Mouse (Mus musculus): Measurements from ENCODE around the gene Pex5l.
A peak's percentile ranks its signal among the peaks of the same experiment; 100 is the strongest.

Pex5l gene

GRCm38 (mm10) chr3:33142901-33143461 lies at the start of gene Pex5l:
TSS of gene Pex5l (minus strand) at chr3:33143247.
- DNase-seq (ENCODE audit: extremely low spot score): peak; percentile 69

DNA sequence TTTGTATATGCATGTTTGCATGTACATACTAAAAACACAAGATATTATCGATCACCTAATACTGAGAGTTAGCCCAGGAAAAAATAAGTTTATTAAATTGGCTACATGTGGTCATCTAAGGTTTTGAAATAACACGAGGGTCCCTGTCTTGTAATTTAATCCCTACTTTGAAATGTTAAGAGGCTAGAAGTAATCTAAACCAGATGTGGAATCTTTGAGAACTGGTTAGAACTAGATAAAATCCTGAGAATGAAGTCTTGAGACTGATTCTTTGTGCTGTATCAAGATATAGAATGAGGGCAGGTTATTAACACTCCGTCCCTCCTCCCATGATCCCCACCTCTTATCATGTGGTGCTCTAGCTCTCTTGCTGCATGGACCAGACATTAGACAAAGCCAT lies 22.1 kb upstream of the Pex5l start:
- no peak for DNase-seq (ENCODE audit: extremely low spot score)

DNA sequence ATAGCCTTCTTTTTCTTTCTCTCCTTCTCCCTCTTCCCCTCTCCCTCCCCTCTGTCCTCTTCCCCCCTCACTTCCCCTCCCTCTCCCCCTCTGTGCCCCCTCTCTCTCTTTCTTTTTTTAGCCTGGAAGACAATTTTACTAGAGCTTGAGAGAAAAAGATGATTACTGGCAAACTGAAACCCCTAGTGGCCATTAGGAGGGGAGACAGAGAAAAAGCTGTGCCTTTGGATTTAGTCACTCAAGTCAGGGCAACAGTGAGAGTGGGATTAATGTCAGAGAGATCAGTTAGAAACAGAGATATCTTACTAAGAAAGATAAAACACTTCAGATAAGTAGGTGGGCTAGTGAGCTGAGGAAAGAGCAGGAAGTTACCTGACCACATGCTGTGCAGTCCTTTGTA lies 20.8 kb upstream of the Pex5l start:
- DNase-seq (ENCODE audit: extremely low spot score): no peak

GRCm38 (mm10) chr3:33143592-33143991 lies 545 bp upstream of the Pex5l start:
- no peak for DNase-seq (ENCODE audit: extremely low spot score)

- DNase-seq (ENCODE audit: extremely low spot score): no peak
Observed at GRCm38 (mm10) chr3:33142398-33142797, 649 bp downstream of the Pex5l start.

- no peak for DNase-seq (ENCODE audit: extremely low spot score)
Observed at GRCm38 (mm10) chr3:33129944-33130343, 13.1 kb downstream of the Pex5l start.

- DNase-seq (ENCODE audit: extremely low spot score): no peak
Observed at GRCm38 (mm10) chr3:33124796-33125195, 18.3 kb downstream of the Pex5l start.

DNA sequence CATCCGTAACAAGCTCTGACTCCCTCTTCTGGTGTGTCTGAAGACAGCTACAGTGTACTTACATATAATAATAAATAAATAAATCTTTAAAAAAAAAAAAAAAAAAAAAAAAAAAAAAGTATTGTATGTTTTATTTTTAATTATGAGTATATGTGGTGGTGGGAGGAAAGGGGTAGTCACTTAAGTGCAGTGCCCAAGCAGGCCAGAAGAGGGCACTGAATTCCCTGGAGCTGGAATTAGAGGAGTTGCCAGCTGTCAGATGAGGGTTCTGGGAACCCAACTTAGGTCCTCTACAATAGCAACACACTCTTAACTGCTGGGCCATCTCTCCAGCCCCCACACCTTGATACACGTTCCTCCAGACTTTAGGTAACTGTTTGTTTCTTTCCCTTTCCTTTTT lies 37.3 kb downstream of the Pex5l start:
- DNase-seq (ENCODE audit: extremely low spot score): no peak

GRCm38 (mm10) chr3:33103501-33103900 lies 39.5 kb downstream of the Pex5l start:
- DNase-seq (ENCODE audit: extremely low spot score): no peak

GRCm38 (mm10) chr3:33098550-33099295 lies 44.3 kb downstream of the Pex5l start:
- no peak for DNase-seq (ENCODE audit: extremely low spot score)

DNA sequence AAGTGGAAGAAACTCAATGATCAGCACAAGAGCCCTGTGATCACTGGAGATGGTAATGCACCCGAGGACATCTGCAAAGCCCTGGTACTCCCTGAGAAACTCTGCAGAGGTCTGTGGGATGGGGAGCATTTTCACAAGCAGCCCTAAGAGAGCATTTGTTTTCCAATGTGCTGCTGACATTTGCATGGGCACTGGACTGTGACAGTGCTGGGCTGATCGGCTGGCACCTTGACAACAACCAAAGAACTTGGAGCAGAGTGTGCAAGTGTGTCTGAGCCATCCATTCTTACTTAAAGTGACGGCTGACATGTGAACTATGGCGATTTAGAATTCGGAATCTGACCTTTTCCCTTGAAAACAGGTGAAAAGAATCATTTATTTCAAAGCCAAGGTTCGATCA lies 49.4 kb downstream of the Pex5l start:
- DNase-seq (ENCODE audit: extremely low spot score): peak; percentile 5

DNA sequence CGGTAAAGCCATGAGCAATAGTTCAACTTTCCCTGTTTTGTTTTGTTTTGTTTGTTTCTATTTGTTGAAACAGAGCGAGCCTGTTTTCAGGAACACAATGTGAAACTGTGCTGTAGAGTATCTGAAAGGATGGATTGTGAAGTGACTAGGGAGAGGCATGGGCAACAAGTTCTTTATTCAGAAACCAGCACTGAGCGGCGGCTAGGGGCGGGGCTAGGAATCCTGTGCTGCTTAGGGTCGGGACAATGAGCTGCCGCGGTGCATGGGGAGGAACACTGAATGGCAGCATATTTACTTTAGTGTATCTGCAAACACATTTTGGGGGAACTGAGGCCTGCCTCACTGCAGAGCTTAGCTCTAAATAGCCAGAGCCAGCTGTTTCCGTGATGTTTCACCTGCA lies 53.0 kb downstream of the Pex5l start:
- DNase-seq (ENCODE audit: extremely low spot score): peak; percentile 39

DNA sequence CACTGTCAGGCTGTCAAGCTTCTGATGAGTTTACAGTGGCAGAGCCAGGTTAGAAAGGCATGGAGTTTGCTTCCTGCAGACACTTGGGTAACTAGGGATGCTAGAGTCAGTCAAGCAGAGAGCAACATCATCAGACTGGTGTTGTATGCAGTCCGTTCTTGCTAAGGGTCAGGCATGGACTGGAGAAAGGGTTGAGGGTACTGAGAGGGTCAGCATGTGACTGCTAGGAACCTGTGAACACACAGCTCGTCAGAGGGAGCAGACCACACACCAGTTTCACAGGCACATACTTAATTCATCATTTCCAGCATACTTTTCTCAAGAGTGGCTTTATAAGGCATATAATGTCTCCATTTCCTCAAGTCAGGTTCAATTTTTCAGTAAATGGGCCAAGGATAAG lies 53.6 kb downstream of the Pex5l start:
- no peak for DNase-seq (ENCODE audit: extremely low spot score)

GRCm38 (mm10) chr3:33088276-33088675 lies 54.8 kb downstream of the Pex5l start:
- no peak for DNase-seq (ENCODE audit: extremely low spot score)

- no peak for DNase-seq (ENCODE audit: extremely low spot score)
Observed at GRCm38 (mm10) chr3:33082806-33083338, 60.2 kb downstream of the Pex5l start.

DNA sequence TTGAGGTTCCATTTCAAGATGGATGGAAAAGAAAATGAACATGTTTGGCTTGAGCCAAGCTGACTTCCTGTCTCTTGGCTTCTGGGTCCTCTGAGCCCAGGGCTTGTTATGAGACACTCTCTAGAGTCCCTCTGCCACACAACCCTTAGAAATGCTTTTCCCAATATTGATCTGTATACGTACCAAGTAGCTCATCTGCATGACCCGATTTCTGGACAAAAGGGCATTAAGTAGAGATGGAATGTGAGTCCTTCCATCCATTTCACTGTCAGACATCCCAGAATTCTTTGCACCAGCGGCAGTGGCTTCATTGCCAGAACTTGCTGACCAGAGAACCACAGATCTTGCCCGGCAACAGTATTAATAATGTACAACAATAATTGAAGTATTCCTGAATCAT lies 61.3 kb downstream of the Pex5l start:
- DNase-seq (ENCODE audit: extremely low spot score): no peak

GRCm38 (mm10) chr3:33079658-33080057 lies 63.4 kb downstream of the Pex5l start:
- no peak for DNase-seq (ENCODE audit: extremely low spot score)

- DNase-seq (ENCODE audit: extremely low spot score): no peak
Observed at GRCm38 (mm10) chr3:33079171-33079570, 63.9 kb downstream of the Pex5l start.

DNA sequence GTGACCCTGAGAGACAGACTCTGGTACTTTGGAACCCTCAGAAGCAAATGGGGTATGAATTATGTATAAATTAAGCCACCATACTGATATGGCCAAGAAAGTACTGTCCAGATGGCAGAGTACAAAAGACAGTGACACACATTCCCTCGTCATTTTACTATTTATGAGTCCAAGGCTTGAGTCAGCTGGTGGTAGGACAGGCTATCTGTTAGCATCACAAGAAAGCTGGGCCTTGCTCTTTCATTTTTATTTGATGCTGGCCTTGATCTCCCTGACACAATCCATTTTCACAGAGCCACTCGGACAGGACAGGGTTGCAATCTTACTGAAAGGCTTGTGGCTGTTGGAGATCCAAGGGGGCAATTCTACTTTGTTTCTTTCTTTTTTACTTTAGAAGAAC lies 67.4 kb downstream of the Pex5l start:
- no peak for DNase-seq (ENCODE audit: extremely low spot score)

- no peak for DNase-seq (ENCODE audit: extremely low spot score)
Observed at GRCm38 (mm10) chr3:33074266-33074981, 68.6 kb downstream of the Pex5l start.

GRCm38 (mm10) chr3:33073905-33074265 lies 69.2 kb downstream of the Pex5l start:
- DNase-seq (ENCODE audit: extremely low spot score): no peak

DNA sequence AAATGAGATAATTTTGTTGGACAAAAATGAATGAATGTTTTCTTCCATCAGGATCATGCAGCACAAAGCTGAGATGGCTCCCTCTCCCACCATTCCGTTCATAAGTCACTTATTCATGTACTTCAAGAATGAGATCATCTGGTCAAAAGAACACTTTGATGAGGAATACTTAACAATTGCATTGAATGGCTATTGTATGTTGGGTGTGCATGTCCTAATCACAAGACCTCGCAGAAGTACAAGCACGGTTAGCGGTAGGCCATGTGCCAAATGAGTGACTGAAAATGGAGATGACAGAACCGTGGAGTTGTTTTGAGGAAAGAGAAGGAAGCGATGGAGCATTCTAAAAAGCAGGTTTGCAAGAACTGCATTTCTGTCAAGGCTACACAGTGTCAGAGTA lies 72.3 kb downstream of the Pex5l start:
- DNase-seq (ENCODE audit: extremely low spot score): no peak

GRCm38 (mm10) chr3:33068146-33068545 lies 74.9 kb downstream of the Pex5l start:
- no peak for DNase-seq (ENCODE audit: extremely low spot score)

Data from embryo, embryonic 9.5 days (tissue).